Mouse (Mus musculus) MEL (cell line): ENCODE measurements around the gene Apba2. TPM values are rescaled to one million over a fixed set of nuclear protein-coding genes. Genes with fewer than 3 reads are reported as not detected.

Experiments
- DNase-seq: peaks from one replicate; pipeline ENCODE4 v3.0.0; 2011; ENCODE audit warnings: low read depth, low spot score
- H3K27ac ChIP-seq: 2 replicates; pipeline ENCODE4 v1.5.1; 2012; ENCODE audit warnings: low read depth, mild to moderate bottlenecking, control low read depth, low read length, moderate library complexity; ENCODE audit not compliant: control insufficient read depth
- H3K27me3 ChIP-seq, 2 experiments: fragments of 150-350 bp in 1 of 2; sonication (generic) in 1 of 2; 2 replicates each; pipeline ENCODE4 v1.6.1; 2012; ENCODE audit warnings: low read length in 2 of 2, mild to moderate bottlenecking in 2 of 2, improper control_type of control experiment in 1 of 2, moderate library complexity in 1 of 2; ENCODE audit not compliant: insufficient read depth in 2 of 2, control insufficient read depth in 1 of 2
- H3K36me3 ChIP-seq, 2 experiments: 2 replicates each; pipeline ENCODE4 v1.6.1; 2012 to 2014; ENCODE audit warnings: low read length in 2 of 2, improper control_type of control experiment in 1 of 2, inconsistent platforms in 1 of 2, mild to moderate bottlenecking in 1 of 2; ENCODE audit not compliant: insufficient read depth in 2 of 2, control insufficient read depth in 1 of 2
- H3K4me1 ChIP-seq, 2 experiments: fragments of 150-350 bp in 1 of 2; sonication (generic) in 1 of 2; 2 replicates each; pipeline ENCODE4 v1.6.1; 2012; ENCODE audit warnings: low read length in 2 of 2, improper control_type of control experiment in 1 of 2, mild to moderate bottlenecking in 1 of 2; ENCODE audit not compliant: insufficient read depth in 2 of 2, control insufficient read depth in 1 of 2
- H3K4me3 ChIP-seq, 2 experiments: fragments of 150-350 bp in 1 of 2; sonication (generic) in 1 of 2; 2 replicates each; pipeline ENCODE4 v1.5.1; 2012; ENCODE audit warnings: low read depth in 2 of 2, low read length in 2 of 2, mild to moderate bottlenecking in 2 of 2, moderate library complexity in 2 of 2, control low read depth in 1 of 2, improper control_type of control experiment in 1 of 2; ENCODE audit not compliant: control insufficient read depth in 1 of 2, insufficient read depth in 1 of 2
- H3K79me2 ChIP-seq: 2 replicates; pipeline ENCODE4 v1.6.1; 2012; ENCODE audit warnings: mild to moderate bottlenecking, low read length, moderate library complexity; ENCODE audit not compliant: control insufficient read depth, poor library complexity, insufficient read depth
- H3K9ac ChIP-seq: 2 replicates; pipeline ENCODE4 v1.6.1; 2012; ENCODE audit warnings: low read depth, mild to moderate bottlenecking, control low read depth, low read length, moderate library complexity; ENCODE audit not compliant: control insufficient read depth, poor library complexity, severe bottlenecking
- H3K9me3 ChIP-seq: fragments of 150-350 bp; sonication (generic); replicated peaks from 2 replicates; pipeline ENCODE4 v1.6.1; 2012; ENCODE audit warnings: mild to moderate bottlenecking, low read length, improper control_type of control experiment, moderate library complexity; ENCODE audit not compliant: insufficient read depth
- BHLHE40 ChIP-seq: IDR thresholded peaks from 2 replicates; pipeline ENCODE4 v1.6.1; 2012; ENCODE audit warnings: low read depth, mild to moderate bottlenecking, inconsistent platforms, low read length, improper control_type of control experiment, borderline replicate concordance
- CHD1 ChIP-seq: IDR thresholded peaks from 2 replicates; pipeline ENCODE4 v1.6.1; 2012; ENCODE audit warnings: low read depth, mild to moderate bottlenecking, inconsistent platforms, low read length, improper control_type of control experiment
- GABPA ChIP-seq: IDR thresholded peaks from 2 replicates; pipeline ENCODE4 v1.6.1; 2012; ENCODE audit warnings: low read depth, mild to moderate bottlenecking, inconsistent platforms, low read length, improper control_type of control experiment, moderate library complexity
- JUND ChIP-seq: IDR thresholded peaks from 2 replicates; pipeline ENCODE4 v1.6.1; 2011; ENCODE audit warnings: low read depth, mild to moderate bottlenecking, improper control_type of control experiment, low read length
- NELFE ChIP-seq: IDR thresholded peaks from 2 replicates; pipeline ENCODE4 v1.6.1; 2011; ENCODE audit warnings: low read depth, low read length, improper control_type of control experiment
- NRF1 ChIP-seq: IDR thresholded peaks from 2 replicates; pipeline ENCODE4 v1.6.1; 2014; ENCODE audit warnings: low read depth, mild to moderate bottlenecking, inconsistent platforms, low read length, improper control_type of control experiment, moderate library complexity; ENCODE audit not compliant: poor library complexity, insufficient read depth, severe bottlenecking
- POLR2AphosphoS5 ChIP-seq: IDR thresholded peaks from 2 replicates; pipeline ENCODE4 v1.6.1; 2012; ENCODE audit warnings: low read depth, borderline replicate concordance, mild to moderate bottlenecking, inconsistent platforms, low read length, moderate library complexity, mixed read lengths
- TBP ChIP-seq: IDR thresholded peaks from 2 replicates; pipeline ENCODE4 v1.8.0; 2011; ENCODE audit warnings: low read depth, low read length, improper control_type of control experiment
- TCF12 ChIP-seq: IDR thresholded peaks from 2 replicates; pipeline ENCODE4 v1.6.1; 2014; ENCODE audit warnings: low read depth, mild to moderate bottlenecking, inconsistent platforms, low read length, improper control_type of control experiment, moderate library complexity
- USF1 ChIP-seq: IDR thresholded peaks from 2 replicates; pipeline ENCODE4 v1.6.1; 2014; ENCODE audit warnings: low read depth, mild to moderate bottlenecking, inconsistent platforms, low read length, improper control_type of control experiment, moderate library complexity
- ZKSCAN1 ChIP-seq: IDR thresholded peaks from 2 replicates; pipeline ENCODE4 v1.6.1; 2012; ENCODE audit warnings: low read depth, mild to moderate bottlenecking, inconsistent platforms, low read length, improper control_type of control experiment, moderate library complexity
- polyA plus RNA-seq, 2 experiments: library from polyadenylated mRNA; stranded (reverse) in 1 of 2; unstranded in 1 of 2; fragments of >175 nt in 1 of 2; fragments of >200 nt in 1 of 2; gene quantifications; 2 replicates each; pipeline versions ENCODE4 v1.2.1 to v1.2.4; 2012; ENCODE audit warnings: low replicate concordance in 2 of 2, low read depth in 1 of 2; ENCODE audit not compliant: insufficient read length in 2 of 2, insufficient read depth in 1 of 2, missing spikeins in 1 of 2
- total RNA-seq: library from RNA; depleted of rRNA; stranded (reverse); fragments of 300-350 nt; gene quantifications from 2 replicates; pipeline ENCODE4 v1.2.3, GENCODE M21; 2012

Apba2 gene
- total and polyA plus RNA-seq, 3 experiments, result not detected

GRCm38 (mm10) chr7:64503641-64504040 is 2.1 kb downstream of the Apba2 start:
- no peak overlapping the region for H3K4me3 ChIP-seq
- H3K4me1 ChIP-seq, result no peaks in the 10 kb centered on the region
- TF ChIP-seq POLR2AphosphoS5 (no peak), CHD1 (no peak), NRF1 (no peak)
- TF ChIP-seq, all 39 proteins: peak for 0
- DNase-seq, result no peak
- no peaks in the 10 kb centered on the region for H3K27me3 ChIP-seq
- no peak overlapping the region for H3K27ac ChIP-seq
- H3K36me3 ChIP-seq, result no peaks in the 10 kb centered on the region
- H3K79me2 ChIP-seq, result no peaks in the 10 kb centered on the region
- no peak overlapping the region for H3K9ac ChIP-seq
- no peaks in the 10 kb centered on the region for H3K9me3 ChIP-seq

GRCm38 (mm10) chr7:64504691-64505231 is 3.3 kb downstream of the Apba2 start:
- Histone ChIP-seq H3K27me3 (no peaks in the 10 kb centered on the region), H3K79me2 (no peaks in the 10 kb centered on the region), H3K4me3 (no peak overlapping the region), H3K4me1 (no peaks in the 10 kb centered on the region), H3K9me3 (no peaks in the 10 kb centered on the region), H3K27ac (no peak overlapping the region), H3K36me3 (no peaks in the 10 kb centered on the region), H3K9ac (no peak overlapping the region)
- TF ChIP-seq BHLHE40, result no peak
- TF ChIP-seq ZKSCAN1, result no peak
- TF ChIP-seq JUND, result no peak
- no peak for TF ChIP-seq USF1
- DNase-seq, result no peak

- Histone ChIP-seq H3K79me2 (no peaks in the 10 kb centered on the region), H3K9ac (no peak overlapping the region), H3K27me3 (no peaks in the 10 kb centered on the region), H3K36me3 (no peaks in the 10 kb centered on the region), H3K9me3 (no peaks in the 10 kb centered on the region), H3K4me3 (no peak overlapping the region), H3K27ac (no peak overlapping the region), H3K4me1 (no peaks in the 10 kb centered on the region)
- TF ChIP-seq GABPA (no peak), TCF12 (no peak), NELFE (no peak), ZKSCAN1 (no peak), TBP (no peak), USF1 (no peak), CHD1 (no peak)
- no peak for DNase-seq
Observed at GRCm38 (mm10) chr7:64505571-64505970, 4.1 kb downstream of the Apba2 start.
